Mouse (Mus musculus) forebrain, postnatal 0 days (tissue): ENCODE measurements around the gene Gbp10. TPM values are rescaled to one million over a fixed set of nuclear protein-coding genes. Genes with fewer than 3 reads are reported as not detected.
"Not testable (repeated sequence)": the region's sequence is repeated elsewhere in the genome, so short reads cannot be mapped to it uniquely, and the experiment has no call there.

Experiments
- ATAC-seq: fragments of 200-750 bp; cut with Nextera tagmentation; 2 replicates; pipeline ENCODE4 v1.8.0; 2017; ENCODE audit warnings: mild to moderate bottlenecking, moderate library complexity
- DNase-seq: peaks from one replicate; pipeline ENCODE4 v3.0.0-alpha.2; 2015
- H3K27ac ChIP-seq: fragments of 300-500 bp; sonication (generic); 2 replicates; pipeline ENCODE4 v1.5.1; 2014; ENCODE audit warnings: low read depth, mild to moderate bottlenecking, antibody characterized with exemption, low read length, moderate library complexity, mixed read lengths
- H3K27me3 ChIP-seq: fragments of 300-500 bp; sonication (generic); 2 replicates; pipeline ENCODE4 v1.6.1; 2014; ENCODE audit warnings: mild to moderate bottlenecking, low read length, mixed read lengths; ENCODE audit not compliant: insufficient read depth
- H3K36me3 ChIP-seq: fragments of 300-500 bp; sonication (generic); 2 replicates; pipeline ENCODE4 v1.6.1; 2014; ENCODE audit warnings: mild to moderate bottlenecking, moderate library complexity; ENCODE audit not compliant: insufficient read depth
- H3K4me1 ChIP-seq: fragments of 300-500 bp; sonication (generic); 2 replicates; pipeline ENCODE4 v1.6.1; 2014; ENCODE audit warnings: antibody characterized with exemption; ENCODE audit not compliant: insufficient read depth
- H3K4me2 ChIP-seq: fragments of 300-500 bp; sonication (generic); 2 replicates; pipeline ENCODE4 v1.6.1; 2014; ENCODE audit warnings: low read depth, mild to moderate bottlenecking, moderate library complexity
- H3K4me3 ChIP-seq: fragments of 300-500 bp; sonication (generic); 2 replicates; pipeline ENCODE4 v1.5.1; 2014; ENCODE audit warnings: low read depth, low read length, mixed read lengths
- H3K9ac ChIP-seq: fragments of 300-500 bp; sonication (generic); 2 replicates; pipeline ENCODE4 v1.6.1; 2014; ENCODE audit warnings: mild to moderate bottlenecking
- H3K9me3 ChIP-seq: fragments of 300-500 bp; sonication (generic); 2 replicates; pipeline ENCODE4 v1.6.1; 2016; ENCODE audit warnings: low read length
- CTCF ChIP-seq: sonication (generic); IDR thresholded peaks from 2 replicates; pipeline ENCODE4 v1.5.1; 2016; ENCODE audit warnings: antibody characterized with exemption, control low read depth, low read depth
- WGBS: fragments of 180-500 bp; shearing (Covaris S2); extraction: QIAGEN DNeasy Blood & Tissue Kit; methylation state at CpG from one replicate; pipeline ENCODE4 v1.1.7; 2014; 5-methylcytosine and 5-hydroxymethylcytosine counted together
- polyA plus RNA-seq: library from polyadenylated mRNA; unstranded; fragments of >200 nt; fragmentation: Nextera tagmentation; extraction: Ambion mirVana; gene quantifications from 2 replicates; pipeline ENCODE4 v1.2.1, GENCODE M21; 2015
- total RNA-seq: library from RNA; depleted of rRNA; stranded (reverse); fragments of >200 nt; gene quantifications from 2 replicates; pipeline ENCODE4 v1.2.3, GENCODE M21; 2014; rRNA removed

Gene Gbp10
- total and polyA plus RNA-seq, 2 experiments from 2014 or later: 0.56 to 0.57 TPM

GRCm38 (mm10) chr5:105197915-105198560 is 41.3 kb downstream of the Gbp10 start:
- H3K9me3 ChIP-seq, H3K4me3 ChIP-seq, H3K27ac ChIP-seq, ATAC-seq, H3K27me3 ChIP-seq, H3K36me3 ChIP-seq, DNase-seq, H3K9ac ChIP-seq, H3K4me1 ChIP-seq, H3K4me2 ChIP-seq: not testable (repeated sequence)

- 76% methylated on average over 5 of the region's 5 CpGs for WGBS
- H3K4me1 ChIP-seq, DNase-seq, H3K27me3 ChIP-seq, H3K4me2 ChIP-seq, H3K9ac ChIP-seq, H3K36me3 ChIP-seq, H3K9me3 ChIP-seq, ATAC-seq, H3K4me3 ChIP-seq, H3K27ac ChIP-seq: not testable (repeated sequence)
Measured at GRCm38 (mm10) chr5:105196308-105196707, 43.0 kb downstream of the Gbp10 start.

- ATAC-seq: not testable (repeated sequence)
- 80% methylated on average over 2 of the region's 2 CpGs for WGBS
Measured at GRCm38 (mm10) chr5:105192536-105192935, 46.8 kb downstream of the Gbp10 start.

GRCm38 (mm10) chr5:105181446-105181845 is 57.9 kb downstream of the Gbp10 start:
- Histone ChIP-seq H3K27ac (no peak overlapping the region), H3K36me3 (no peaks in the 10 kb centered on the region), H3K4me2 (no peak overlapping the region), H3K9ac (no peak overlapping the region), H3K4me1 (no peaks in the 10 kb centered on the region), H3K27me3 (no peaks in the 10 kb centered on the region), H3K4me3 (no peak overlapping the region), H3K9me3 (no peaks in the 10 kb centered on the region)
- no peak for DNase-seq
- no peak for ATAC-seq
- TF ChIP-seq CTCF: no peak

More at GRCm38 (mm10) chr5:105192536-105192935, 46.8 kb downstream of the Gbp10 start:
- H3K9ac ChIP-seq, H3K36me3 ChIP-seq, H3K4me1 ChIP-seq, H3K27me3 ChIP-seq, H3K4me3 ChIP-seq, H3K27ac ChIP-seq, H3K4me2 ChIP-seq, DNase-seq, H3K9me3 ChIP-seq: not testable (repeated sequence)

Other genes with a start within 250 kb of the Gbp10 start
- 1.9 and 2.6 TPM in 2 replicates for gene Gbp9, start 100.0 kb downstream of the Gbp10 start, total RNA-seq
- gene Gbp9, start 100.0 kb downstream of the Gbp10 start, polyA plus RNA-seq: 1.1 TPM in 2 replicates
- gene Gbp8, start 100.0 kb downstream of the Gbp10 start, total RNA-seq: 0.08 TPM in 1 of 2 replicates, not detected in the other
- 0.22 and 0.23 TPM in 2 replicates for gene Gbp8, start 100.0 kb downstream of the Gbp10 start, polyA plus RNA-seq
- 1.5 and 2.3 TPM in 2 replicates for gene Gbp4, start 99.9 kb downstream of the Gbp10 start, total RNA-seq
- gene Gbp4, start 99.9 kb downstream of the Gbp10 start, polyA plus RNA-seq: 0.54 and 0.82 TPM in 2 replicates
- not detected in 2 replicates for gene Gm43302, start 54.2 kb upstream of the Gbp10 start, total RNA-seq
- 0.33 TPM in 1 of 2 replicates, not detected in the other for gene Gm43302, start 54.2 kb upstream of the Gbp10 start, polyA plus RNA-seq
- gene Gbp6, start 54.2 kb upstream of the Gbp10 start, total RNA-seq: 2.0 and 3.2 TPM in 2 replicates
- 1.1 and 1.8 TPM in 2 replicates for gene Gbp6, start 54.2 kb upstream of the Gbp10 start, polyA plus RNA-seq
- gene Lrrc8b, start 176.2 kb upstream of the Gbp10 start, total RNA-seq: 57.3 and 64.0 TPM in 2 replicates
- 16.5 and 20.8 TPM in 2 replicates for gene Lrrc8b, start 176.2 kb upstream of the Gbp10 start, polyA plus RNA-seq